Mouse (Mus musculus) cortical plate, adult 2 months (tissue): ENCODE measurements around the gene Crocc.

Experiments
- CTCF ChIP-seq: fragments of 200-500 bp; IDR thresholded peaks from 2 replicates; pipeline ENCODE4 v1.5.1; 2011; ENCODE audit warnings: mild to moderate bottlenecking, control low read depth, low read length; ENCODE audit not compliant: insufficient read depth; ENCODE audit errors: extremely low read depth
- POLR2A ChIP-seq: fragments of 200-500 bp; IDR thresholded peaks from 2 replicates; pipeline ENCODE4 v1.6.1; 2011; ENCODE audit warnings: mild to moderate bottlenecking, low read length, control low read depth; ENCODE audit not compliant: insufficient read depth; ENCODE audit errors: extremely low read depth

DNA sequence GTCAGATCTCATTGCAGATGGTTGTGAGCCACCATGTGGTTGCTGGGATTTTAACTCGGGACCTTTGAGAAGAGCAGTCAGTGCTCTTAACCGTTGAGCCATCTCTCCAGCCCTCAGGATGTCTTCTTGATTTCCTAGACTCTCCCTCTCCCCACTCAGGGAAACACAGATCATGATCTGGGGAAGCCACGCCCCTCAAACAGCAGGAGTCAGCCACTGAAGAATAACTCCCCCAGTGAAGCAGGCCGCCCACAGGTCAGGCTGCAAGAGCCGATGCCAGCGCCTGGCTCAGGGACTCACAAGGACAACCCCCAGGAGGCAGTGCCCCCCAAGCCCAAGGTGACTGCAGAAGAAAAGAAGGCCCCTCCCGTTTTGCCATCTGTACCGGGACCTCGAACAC lies 36.4 kb upstream of the Crocc start:
- TF ChIP-seq POLR2A (no peak), CTCF (no peak)
